Mouse (Mus musculus) neural tube, embryonic 10.5 days (tissue): ENCODE results near the gene Anks1b.

ENCODE experiments used
- DNase-seq: peaks from one replicate; pipeline ENCODE4 v3.0.0-alpha.2; 2017; ENCODE audit warnings: low spot score; ENCODE audit errors: extremely low spot score

Anks1b gene

GRCm38 (mm10) chr10:90808616-90809310 is 935.5 kb downstream of the Anks1b start:
- no peak for DNase-seq

GRCm38 (mm10) chr10:90809911-90810590 is 936.7 kb downstream of the Anks1b start:
- no peak for DNase-seq

- no peak for DNase-seq
Measured at GRCm38 (mm10) chr10:90811446-90811845, 938.1 kb downstream of the Anks1b start.

GRCm38 (mm10) chr10:90813326-90813725 is 940.0 kb downstream of the Anks1b start:
- no peak for DNase-seq

GRCm38 (mm10) chr10:90814412-90814811 is 941.1 kb downstream of the Anks1b start:
- DNase-seq, result no peak

- DNase-seq, result no peak
Measured at GRCm38 (mm10) chr10:90818246-90818937, 945.1 kb downstream of the Anks1b start.

GRCm38 (mm10) chr10:90823438-90823837 is 950.1 kb downstream of the Anks1b start:
- no peak for DNase-seq

- no peak for DNase-seq
Measured at GRCm38 (mm10) chr10:90824692-90825091, 951.4 kb downstream of the Anks1b start.

- peak; percentile 45 for DNase-seq
Measured at GRCm38 (mm10) chr10:90826939-90827338, 953.6 kb downstream of the Anks1b start.

- peak; percentile 60 for DNase-seq
Measured at GRCm38 (mm10) chr10:90828581-90829393, 955.5 kb downstream of the Anks1b start.

GRCm38 (mm10) chr10:90829394-90830267 is 956.3 kb downstream of the Anks1b start:
- DNase-seq, result peak; percentile 70

- no peak for DNase-seq
Measured at GRCm38 (mm10) chr10:90830268-90830585, 956.9 kb downstream of the Anks1b start.

GRCm38 (mm10) chr10:90830591-90831287 is 957.4 kb downstream of the Anks1b start:
- DNase-seq, result peak; percentile 42

GRCm38 (mm10) chr10:90831288-90831626 is 957.9 kb downstream of the Anks1b start:
- DNase-seq, result peak; percentile 18

- no peak for DNase-seq
Measured at GRCm38 (mm10) chr10:90834306-90834705, 961.0 kb downstream of the Anks1b start.

- DNase-seq, result no peak
Measured at GRCm38 (mm10) chr10:90835195-90835594, 961.9 kb downstream of the Anks1b start.

GRCm38 (mm10) chr10:90839611-90840335 is 966.5 kb downstream of the Anks1b start:
- DNase-seq, result no peak

- no peak for DNase-seq
Measured at GRCm38 (mm10) chr10:90842398-90842797, 969.1 kb downstream of the Anks1b start.

GRCm38 (mm10) chr10:90851077-90851476 is 977.8 kb downstream of the Anks1b start:
- no peak for DNase-seq
